Mouse (Mus musculus): ENCODE measurements at regions not wholly inside any gene's neighbourhood (a gene's known extent, or its start where the extent isn't known, plus 50 kb on each side); places are given as distances from the start of the nearest gene placed in this dataset.

GRCm38 (mm10) chr7:117747991-117748390 lies 367.2 kb downstream of the Xylt1 start:
- TF ChIP-seq POLR2A (IDR thresholded peaks at IDR 0.05; ENCODE audit: control insufficient read depth in 1 of 2, insufficient read depth in 1 of 2, low read depth in 1 of 2, low read length in 2 of 2, poor library complexity in 1 of 2) (no peak), SMC3 (IDR thresholded peaks at IDR 0.05; ENCODE audit: low read depth, low read length) (no peak), E2F4 (IDR thresholded peaks at IDR 0.05; ENCODE audit: borderline replicate concordance, low read depth, low read length) (no peak), CTCF (IDR thresholded peaks at IDR 0.05 in 2 of 3, conservative IDR thresholded peaks at IDR 0.05 in 1 of 3; ENCODE audit: control insufficient read depth in 1 of 3, insufficient read depth in 1 of 3, low read depth in 2 of 3, low read length in 3 of 3, poor library complexity in 1 of 3, severe bottlenecking in 1 of 3) (no peak), MAFK (IDR thresholded peaks at IDR 0.05; ENCODE audit: borderline replicate concordance, low read depth, low read length) (no peak), USF1 (IDR thresholded peaks at IDR 0.05; ENCODE audit: low read depth, low read length) (no peak), KAT2A (conservative IDR thresholded peaks at IDR 0.05; ENCODE audit: low read depth, low read length) (no peak), MAX (IDR thresholded peaks at IDR 0.05; ENCODE audit: low read length) (no peak), ETS1 (IDR thresholded peaks at IDR 0.05; ENCODE audit: low read depth, low read length) (no peak), RAD21 (IDR thresholded peaks at IDR 0.05; ENCODE audit: low read depth, low read length) (no peak), POLR2AphosphoS2 (IDR thresholded peaks at IDR 0.05; ENCODE audit: low read length) (no peak)
